Comparison of ENCODE assay signal across 19 mouse cellular contexts in the genomic region with DNA sequence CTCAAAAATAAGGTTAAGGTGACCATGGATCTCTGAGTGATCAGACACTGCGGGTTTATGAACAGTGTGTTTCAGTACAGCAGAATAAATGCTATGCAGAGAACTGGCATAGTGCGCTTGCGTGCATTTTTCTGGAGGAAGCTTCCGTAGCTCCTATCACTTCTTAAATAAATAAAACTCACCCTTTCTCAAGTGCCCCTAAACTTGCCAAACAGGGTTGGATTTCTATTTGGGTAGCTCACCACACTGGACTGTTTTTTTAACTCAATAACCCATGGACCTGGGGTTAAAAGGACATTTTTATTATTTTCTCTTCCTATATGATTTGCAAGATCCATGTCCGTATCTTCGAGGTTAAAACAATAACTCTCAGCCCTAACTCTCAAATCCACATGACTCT.
"Had no signal": no experiment of that assay in that cellular context is flagged by ENCODE, and none has a peak within 500 bp of the region (broad histone marks: within the 10 kb centered on the region; RNA-seq: fewer than 3 reads in every experiment).

No protein-coding gene starts in this region.

- H3K27me3 ChIP-seq: intestine, embryonic 15.5 days; limb, embryonic 13.5 days; liver, embryonic 12.5 days; liver, embryonic 15.5 days; midbrain, embryonic 12.5 days; midbrain, embryonic 15.5 days; stomach, embryonic 15.5 days had no signal

- H3K27ac ChIP-seq: intestine, embryonic 15.5 days; layer of hippocampus, adult 2 months; limb, embryonic 10.5 days; limb, embryonic 13.5 days; liver, embryonic 12.5 days; liver, embryonic 15.5 days; midbrain, embryonic 12.5 days; midbrain, embryonic 15.5 days; neural tube, embryonic 13.5 days; stomach, embryonic 15.5 days had no signal

- ATAC-seq: intestine, embryonic 15.5 days; liver, embryonic 12.5 days; midbrain, embryonic 15.5 days had no signal

- H3K9ac ChIP-seq: intestine, embryonic 15.5 days; limb, embryonic 13.5 days; liver, embryonic 12.5 days; liver, embryonic 15.5 days; midbrain, embryonic 12.5 days; midbrain, embryonic 15.5 days; neural tube, embryonic 13.5 days; stomach, embryonic 15.5 days had no signal

- H3K4me1 ChIP-seq: intestine, embryonic 15.5 days; limb, embryonic 13.5 days; liver, embryonic 12.5 days; liver, embryonic 15.5 days; stomach, embryonic 15.5 days had no signal

- H3K36me3 ChIP-seq: intestine, embryonic 15.5 days; limb, embryonic 10.5 days; limb, embryonic 13.5 days; liver, embryonic 12.5 days; liver, embryonic 15.5 days; midbrain, embryonic 12.5 days; midbrain, embryonic 15.5 days; neural tube, embryonic 13.5 days; stomach, embryonic 15.5 days had no signal

- H3K4me3 ChIP-seq: intestine, embryonic 15.5 days; layer of hippocampus, adult 2 months; limb, embryonic 10.5 days; limb, embryonic 13.5 days; liver, embryonic 12.5 days; liver, embryonic 15.5 days; midbrain, embryonic 12.5 days; midbrain, embryonic 15.5 days; myocyte; neural tube, embryonic 13.5 days; stomach, embryonic 15.5 days had no signal

- H3K9me3 ChIP-seq: intestine, embryonic 15.5 days; limb, embryonic 10.5 days; limb, embryonic 13.5 days; liver, embryonic 12.5 days; liver, embryonic 15.5 days; midbrain, embryonic 12.5 days; midbrain, embryonic 15.5 days; neural tube, embryonic 13.5 days; stomach, embryonic 15.5 days had no signal

- DNase-seq: kidney, adult 11 months; kidney, adult 9 months; kidney, postnatal 25 days; layer of hippocampus, adult 9-11 months; liver; right cerebral cortex, postnatal 25 days; spleen, adult 18-20 months; thymus, postnatal 25 days had no signal

- H3K4me2 ChIP-seq: intestine, embryonic 15.5 days; limb, embryonic 13.5 days; liver, embryonic 12.5 days; liver, embryonic 15.5 days; midbrain, embryonic 12.5 days; midbrain, embryonic 15.5 days; neural tube, embryonic 13.5 days; stomach, embryonic 15.5 days had no signal
